Mouse (Mus musculus): ENCODE measurements at regions not wholly inside any gene's neighbourhood (a gene's known extent, or its start where the extent isn't known, plus 50 kb on each side); places are given as distances from the start of the nearest gene placed in this dataset.

- TF ChIP-seq CTCF (conservative IDR thresholded peaks at IDR 0.05 in 1 of 2, IDR thresholded peaks at IDR 0.05 in 1 of 2; ENCODE audit: low read depth in 2 of 2, low read length in 2 of 2) (no peak), ZKSCAN1 (IDR thresholded peaks at IDR 0.05; ENCODE audit: borderline replicate concordance, low read depth, low read length) (no peak)
Observed at GRCm38 (mm10) chr7:82115646-82116045, 58.0 kb upstream of the Sh3gl3 start.
